Mouse (Mus musculus) brain, embryonic 14.5 days (tissue): Measurements from ENCODE around the gene 1700024G13Rik. TPM values are rescaled to one million over a fixed set of nuclear protein-coding genes. Genes with fewer than 3 reads are reported as not detected.

Experiments used
- polyA plus RNA-seq: library from polyadenylated mRNA; depleted of rRNA; stranded (reverse); fragments of >200 nt; gene quantifications from 2 replicates; pipeline ENCODE4 v1.2.3, GENCODE M21; 2012; rRNA removed

Gene 1700024G13Rik
- polyA plus RNA-seq, 1 experiment, result 0.67 TPM

Other genes starting within 250 kb of the 1700024G13Rik start
- not detected in 2 replicates for gene Msmb, start 246.4 kb downstream of the 1700024G13Rik start, polyA plus RNA-seq
- 53.0 and 56.5 TPM in 2 replicates for gene Ncoa4, start 228.5 kb downstream of the 1700024G13Rik start, polyA plus RNA-seq
- 122 and 139 TPM in 2 replicates for gene Timm23, start 186.5 kb downstream of the 1700024G13Rik start, polyA plus RNA-seq
- gene Parg, start 186.4 kb downstream of the 1700024G13Rik start, polyA plus RNA-seq, result 14.4 and 22.0 TPM in 2 replicates
- gene Ogdhl, start 66.4 kb downstream of the 1700024G13Rik start, polyA plus RNA-seq, result 24.0 and 27.5 TPM in 2 replicates
- gene Slc18a3, start 76.5 kb upstream of the 1700024G13Rik start, polyA plus RNA-seq, result 1.8 and 7.2 TPM in 2 replicates
- 0.57 and 1.6 TPM in 2 replicates for gene Chat, start 77.6 kb upstream of the 1700024G13Rik start, polyA plus RNA-seq
- 15.1 and 15.9 TPM in 2 replicates for gene Ercc6, start 125.1 kb upstream of the 1700024G13Rik start, polyA plus RNA-seq
- gene Prrxl1, start 211.0 kb upstream of the 1700024G13Rik start, polyA plus RNA-seq, result 1.3 and 7.0 TPM in 2 replicates